Mouse (Mus musculus) ES-E14 (cell line): ENCODE results near the gene Tmem110. TPM values are rescaled to one million over a fixed set of nuclear protein-coding genes. Genes with fewer than 3 reads are reported as not detected.

ENCODE experiments used
- DNase-seq: peaks from one replicate; pipeline ENCODE4 v3.0.0-alpha.2; 2013; ENCODE audit warnings: low read depth, low spot score
- H3K27ac ChIP-seq: 2 replicates; pipeline ENCODE4 v1.5.1; 2012; ENCODE audit warnings: low read depth, mild to moderate bottlenecking, low read length, moderate library complexity, mixed read lengths; ENCODE audit not compliant: poor library complexity, insufficient read depth, severe bottlenecking
- H3K36me3 ChIP-seq: 2 replicates; pipeline ENCODE4 v1.6.1; 2012; ENCODE audit warnings: mild to moderate bottlenecking, low read length, moderate library complexity, mixed read lengths; ENCODE audit not compliant: control insufficient read depth, poor library complexity, insufficient read depth, severe bottlenecking
- H3K4me1 ChIP-seq, 2 experiments: fragments of 150-350 bp in 1 of 2; sonication (generic) in 1 of 2; 2 replicates each; pipeline ENCODE4 v1.6.1; 2012; ENCODE audit warnings: low read length in 2 of 2, mild to moderate bottlenecking in 1 of 2, mixed read lengths in 1 of 2; ENCODE audit not compliant: control insufficient read depth in 2 of 2, insufficient read depth in 2 of 2, poor library complexity in 1 of 2
- H3K4me3 ChIP-seq, 2 experiments: fragments of 150-350 bp in 1 of 2; sonication (generic) in 1 of 2; 2 replicates each; pipeline ENCODE4 v1.5.1; 2012; ENCODE audit warnings: low read length in 2 of 2, low read depth in 1 of 2, mild to moderate bottlenecking in 1 of 2, mixed read lengths in 1 of 2; ENCODE audit not compliant: insufficient read depth in 1 of 2, poor library complexity in 1 of 2, severe bottlenecking in 1 of 2
- H3K9ac ChIP-seq: 2 replicates; pipeline ENCODE4 v1.6.1; 2012; ENCODE audit warnings: low read depth, mild to moderate bottlenecking, low read length, mixed read lengths; ENCODE audit not compliant: poor library complexity, insufficient read depth, severe bottlenecking
- H3K9me3 ChIP-seq: fragments of 150-350 bp; sonication (generic); 2 replicates; pipeline ENCODE4 v1.6.1; 2012; ENCODE audit warnings: low read depth, mild to moderate bottlenecking, low read length; ENCODE audit not compliant: control insufficient read depth, insufficient read depth
- CHD2 ChIP-seq: IDR thresholded peaks from 2 replicates; pipeline ENCODE4 v1.6.1; 2014; ENCODE audit warnings: mild to moderate bottlenecking, low read depth, low read length, inconsistent platforms
- HCFC1 ChIP-seq: IDR thresholded peaks from 2 replicates; pipeline ENCODE4 v1.6.1; 2012; ENCODE audit warnings: low read length, inconsistent platforms, borderline replicate concordance; ENCODE audit not compliant: insufficient read depth
- MAFK ChIP-seq: IDR thresholded peaks from 2 replicates; pipeline ENCODE4 v1.6.1; 2014; ENCODE audit warnings: mild to moderate bottlenecking, low read depth, low read length, inconsistent platforms; ENCODE audit not compliant: insufficient read depth
- ZC3H11A ChIP-seq: IDR thresholded peaks from 2 replicates; pipeline ENCODE4 v1.6.1; 2012; ENCODE audit warnings: low read depth, mild to moderate bottlenecking, inconsistent platforms, low read length, borderline replicate concordance
- ZNF384 ChIP-seq: IDR thresholded peaks from 2 replicates; pipeline ENCODE4 v1.6.1; 2012; ENCODE audit warnings: low read depth, low read length, inconsistent platforms
- in situ Hi-C, 2 experiments: fragments of 600-800 bp; cut with MboI; formaldehyde crosslinking; loops; one replicate each; pipeline ENCODE4 v1.15.1; 2025; ENCODE audit warnings: low sequenced_read_pairs in 2 of 2, inconsistent platforms in 1 of 2; ENCODE audit not compliant: unreplicated experiment in 2 of 2
- total RNA-seq: library from RNA; depleted of rRNA; stranded (reverse); fragments of 300-350 nt; gene quantifications from 2 replicates; pipeline ENCODE4 v1.2.3, GENCODE M21; 2012

Tmem110 gene
- total RNA-seq, 1 experiment, result 21.8 TPM

DNA sequence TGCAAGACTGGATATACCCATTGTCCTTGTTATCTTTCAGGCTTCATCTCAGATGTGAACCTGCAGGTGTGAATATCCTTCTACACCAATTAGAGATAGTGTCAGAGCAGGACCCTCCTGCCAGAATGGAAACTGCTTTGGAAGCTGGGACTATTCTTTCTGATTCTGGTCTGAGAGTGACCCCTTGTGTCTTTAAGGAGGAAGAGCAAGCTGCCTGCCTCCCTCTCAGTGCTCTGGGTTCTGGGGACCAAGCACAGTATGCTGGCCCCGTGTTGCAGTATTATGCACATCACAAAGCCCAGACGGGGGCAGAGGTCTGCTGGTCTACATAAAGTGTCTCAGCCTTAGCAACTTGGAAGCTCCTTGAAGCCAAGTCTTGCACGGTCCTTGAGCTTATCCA, 39.9 kb downstream of the Tmem110 start:
- Histone ChIP-seq H3K4me3 (no peak overlapping the region), H3K4me1 (peaks cover 0 to 10% of the 10 kb centered on the region in 2 experiments; a peak in 2 of 4 replicates), H3K9ac (no peak overlapping the region), H3K27ac (no peak overlapping the region), H3K36me3 (peaks cover 6% of the 10 kb centered on the region; the same call in 1 of the 2 replicates), H3K9me3 (no peaks in the 10 kb centered on the region)
- DNase-seq, result no peak
- no peak for TF ChIP-seq ZC3H11A
- no peak for TF ChIP-seq HCFC1
- no peak for TF ChIP-seq CHD2
- TF ChIP-seq MAFK, result no peak
- no peak for TF ChIP-seq ZNF384
- in situ Hi-C loops, result no loop called here

DNA sequence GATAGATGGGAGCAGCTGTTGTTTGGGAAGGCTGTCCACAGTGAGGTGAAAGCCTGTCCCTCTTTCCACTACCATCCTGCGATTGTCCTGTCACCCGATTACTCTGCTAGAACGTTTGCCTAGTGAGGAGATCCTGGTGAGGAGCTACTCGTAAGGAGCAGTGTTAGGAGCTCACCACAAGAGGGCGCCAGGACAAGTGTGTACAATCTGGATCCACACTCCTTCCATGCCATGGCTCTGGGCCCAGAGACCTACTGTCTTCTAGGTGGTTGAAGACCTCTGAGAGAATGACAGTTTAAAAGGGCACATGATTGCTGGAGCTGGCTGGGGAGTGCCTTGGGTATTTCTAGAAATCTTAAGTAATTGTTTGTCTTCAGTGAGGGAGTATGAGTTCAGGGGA, 41.7 kb downstream of the Tmem110 start:
- TF ChIP-seq ZC3H11A (no peak), HCFC1 (no peak), CHD2 (no peak), MAFK (no peak), ZNF384 (no peak)
- in situ Hi-C loops, result no loop called here
- Histone ChIP-seq H3K9ac (no peak overlapping the region), H3K27ac (no peak overlapping the region), H3K36me3 (peaks cover 6% of the 10 kb centered on the region; the same call in 1 of the 2 replicates), H3K4me1 (peaks cover 0 to 12% of the 10 kb centered on the region in 2 experiments; a peak in 2 of 4 replicates), H3K4me3 (no peak overlapping the region), H3K9me3 (no peaks in the 10 kb centered on the region)
- peak; percentile 60 for DNase-seq

DNA sequence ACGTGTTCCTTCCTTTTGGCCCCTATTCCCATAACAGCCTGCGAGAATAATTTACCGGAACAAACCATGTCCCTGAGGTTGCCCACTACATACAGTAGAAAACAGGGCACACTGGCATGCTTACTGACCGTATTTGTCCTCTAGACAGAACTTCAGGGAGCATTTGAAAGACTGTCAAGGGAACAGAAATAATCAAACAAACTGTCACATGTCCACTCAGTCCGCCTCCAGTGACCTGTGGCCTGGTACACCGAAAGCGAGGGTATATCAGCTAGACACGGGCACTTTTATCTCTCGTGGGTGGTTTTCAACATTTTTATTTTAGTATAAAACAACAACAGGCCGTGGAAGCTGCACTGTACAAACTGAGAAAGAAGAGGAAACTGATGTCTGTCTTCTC, 43.4 kb downstream of the Tmem110 start:
- Histone ChIP-seq H3K27ac (no peak overlapping the region), H3K9me3 (no peaks in the 10 kb centered on the region), H3K9ac (no peak overlapping the region), H3K4me1 (peaks cover 0 to 12% of the 10 kb centered on the region in 2 experiments; a peak in 2 of 4 replicates), H3K36me3 (peaks cover 12% of the 10 kb centered on the region; the same call in 1 of the 2 replicates), H3K4me3 (no peak overlapping the region)
- TF ChIP-seq CHD2 (no peak), ZNF384 (no peak), MAFK (no peak), ZC3H11A (no peak), HCFC1 (no peak)
- DNase-seq, result no peak
- in situ Hi-C loops, result no loop called here

DNA sequence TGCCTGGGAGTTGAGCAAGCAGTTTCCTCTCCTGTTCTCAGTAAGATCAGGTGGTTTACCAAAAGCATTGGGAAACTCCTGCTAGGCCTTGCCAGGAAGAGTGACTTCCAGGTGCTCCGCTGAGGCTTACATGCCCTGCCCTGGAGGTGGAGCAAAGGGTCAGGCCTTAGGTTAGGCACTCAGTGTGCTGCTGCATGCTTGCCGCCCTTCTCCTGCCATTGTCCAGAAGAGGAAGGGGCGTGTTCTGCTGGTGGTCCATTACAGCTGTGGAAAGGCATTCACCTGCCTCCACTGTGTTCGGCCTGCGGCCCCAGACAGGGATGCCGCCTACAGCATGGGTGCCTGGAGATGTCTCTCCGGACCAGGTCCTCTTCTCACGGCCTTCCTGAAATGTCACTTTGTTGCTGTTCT, 44.0 kb downstream of the Tmem110 start:
- peak; percentile 28 for DNase-seq
- TF ChIP-seq ZC3H11A (no peak), HCFC1 (no peak), CHD2 (no peak), ZNF384 (no peak), MAFK (no peak)
- H3K4me3 ChIP-seq, result no peak overlapping the region
- peaks cover 0 to 12% of the 10 kb centered on the region in 2 experiments; a peak in 2 of 4 replicates for H3K4me1 ChIP-seq
- in situ Hi-C loops, result no loop called here
- H3K9ac ChIP-seq, result peak overlapping the region; percentile 13; the same call in 1 of the 2 replicates
- no peak overlapping the region for H3K27ac ChIP-seq
- no peaks in the 10 kb centered on the region for H3K9me3 ChIP-seq
- peaks cover 14% of the 10 kb centered on the region; the same call in 1 of the 2 replicates for H3K36me3 ChIP-seq
